Mouse (Mus musculus): ENCODE results near the gene Gpr176. TPM values are rescaled to one million over a fixed set of nuclear protein-coding genes. Genes with fewer than 3 reads are reported as not detected.

The Gpr176 gene
- polyA plus RNA-seq, 1 experiment: 0.39 TPM

GRCm38 (mm10) chr2:118315656-118316402, 57.4 kb downstream of the Gpr176 start:
- Histone ChIP-seq H3K36me3 (ENCODE audit: control insufficient read depth, insufficient read depth, low read length, poor library complexity, severe bottlenecking) (no peaks in the 10 kb centered on the region), H3K27ac (ENCODE audit: insufficient read depth, low read length) (no peak overlapping the region), H3K4me1 (ENCODE audit: control insufficient read depth, insufficient read depth, low read length) (peaks cover 1% of the 10 kb centered on the region), H3K9ac (ENCODE audit: low read depth, poor library complexity, severe bottlenecking) (no peak overlapping the region), H3K27me3 (ENCODE audit: control insufficient read depth, insufficient read depth, low read length, poor library complexity, severe bottlenecking) (no peaks in the 10 kb centered on the region), H3K9me3 (replicated peaks; ENCODE audit: control insufficient read depth, insufficient read depth, low read length, poor library complexity, severe bottlenecking) (no peaks in the 10 kb centered on the region), H3K4me3 (ENCODE audit: low read depth, low read length) (no peak overlapping the region)
- TF ChIP-seq POLR2A (IDR thresholded peaks at IDR 0.05; ENCODE audit: insufficient read depth, low read length): no peak

DNA sequence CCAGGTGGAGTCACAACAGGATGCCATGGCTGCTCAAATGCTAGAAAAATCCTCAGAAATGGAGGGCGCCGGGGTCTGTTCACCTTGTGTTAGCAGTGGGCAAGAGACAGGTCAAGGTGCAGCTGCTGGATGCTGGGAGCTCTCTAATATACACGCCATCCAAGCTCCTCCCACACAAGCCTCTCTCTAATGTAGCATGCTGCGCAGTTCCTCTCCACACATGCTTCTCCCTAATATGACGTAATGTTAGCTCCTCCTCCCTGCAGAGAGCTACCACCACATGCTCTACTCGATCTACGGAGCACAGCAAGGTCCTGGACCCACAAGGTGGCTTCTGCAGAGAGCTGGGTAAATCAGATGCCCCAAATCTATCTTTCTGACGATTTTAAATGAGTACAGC, 65.7 kb downstream of the Gpr176 start:
- Histone ChIP-seq H3K9ac (ENCODE audit: low read depth, poor library complexity, severe bottlenecking) (no peak overlapping the region), H3K4me3 (ENCODE audit: low read depth, low read length) (no peak overlapping the region), H3K36me3 (ENCODE audit: control insufficient read depth, insufficient read depth, low read length, poor library complexity, severe bottlenecking) (no peaks in the 10 kb centered on the region), H3K4me1 (ENCODE audit: control insufficient read depth, insufficient read depth, low read length) (no peaks in the 10 kb centered on the region), H3K27me3 (ENCODE audit: control insufficient read depth, insufficient read depth, low read length, poor library complexity, severe bottlenecking) (no peaks in the 10 kb centered on the region), H3K9me3 (replicated peaks; ENCODE audit: control insufficient read depth, insufficient read depth, low read length, poor library complexity, severe bottlenecking) (no peaks in the 10 kb centered on the region), H3K27ac (ENCODE audit: insufficient read depth, low read length) (no peak overlapping the region)
- TF ChIP-seq POLR2A (IDR thresholded peaks at IDR 0.05; ENCODE audit: insufficient read depth, low read length): no peak
- no peak for TF ChIP-seq CTCF (IDR thresholded peaks at IDR 0.05; ENCODE audit: low read depth, low read length)
- no peak for TF ChIP-seq EP300 (IDR thresholded peaks at IDR 0.05; ENCODE audit: insufficient read depth, low read depth, low read length)

- TF ChIP-seq POLR2A (IDR thresholded peaks at IDR 0.05; ENCODE audit: insufficient read depth, low read length) (no peak), EP300 (IDR thresholded peaks at IDR 0.05; ENCODE audit: insufficient read depth, low read depth, low read length) (no peak)
- no peaks in the 10 kb centered on the region for H3K27me3 ChIP-seq (ENCODE audit: control insufficient read depth, insufficient read depth, low read length, poor library complexity, severe bottlenecking)
- H3K36me3 ChIP-seq (ENCODE audit: control insufficient read depth, insufficient read depth, low read length, poor library complexity, severe bottlenecking): no peaks in the 10 kb centered on the region
- H3K9me3 ChIP-seq (replicated peaks; ENCODE audit: control insufficient read depth, insufficient read depth, low read length, poor library complexity, severe bottlenecking): no peaks in the 10 kb centered on the region
- H3K4me3 ChIP-seq (ENCODE audit: low read depth, low read length): no peak overlapping the region
- H3K27ac ChIP-seq (ENCODE audit: insufficient read depth, low read length): no peak overlapping the region
- H3K4me1 ChIP-seq (ENCODE audit: control insufficient read depth, insufficient read depth, low read length): no peaks in the 10 kb centered on the region
- H3K9ac ChIP-seq (ENCODE audit: low read depth, poor library complexity, severe bottlenecking): no peak overlapping the region
Observed at GRCm38 (mm10) chr2:118306966-118307365, 66.3 kb downstream of the Gpr176 start.

DNA sequence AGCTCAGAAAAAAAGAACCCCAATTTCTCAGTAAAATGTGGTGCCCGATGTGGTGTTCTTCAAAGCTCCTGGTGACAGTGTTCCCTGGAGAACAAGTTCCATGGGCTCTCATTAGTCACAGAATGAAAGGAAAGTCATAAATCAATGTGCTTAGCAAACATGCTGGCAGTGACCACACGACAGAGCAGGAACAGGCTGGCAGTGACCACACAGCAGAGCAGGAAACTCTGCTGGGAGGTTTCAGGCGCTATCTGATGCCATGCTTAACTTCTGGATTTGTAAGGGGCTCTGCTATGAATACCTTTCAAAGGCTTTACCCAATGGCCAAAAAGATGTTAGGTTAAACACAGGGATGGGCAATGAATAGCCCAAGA, 66.7 kb downstream of the Gpr176 start:
- H3K27me3 ChIP-seq (ENCODE audit: control insufficient read depth, insufficient read depth, low read length, poor library complexity, severe bottlenecking): no peaks in the 10 kb centered on the region
- no peaks in the 10 kb centered on the region for H3K4me1 ChIP-seq (ENCODE audit: control insufficient read depth, insufficient read depth, low read length)
- no peak for TF ChIP-seq EP300 (IDR thresholded peaks at IDR 0.05; ENCODE audit: insufficient read depth, low read depth, low read length)
- TF ChIP-seq POLR2A (IDR thresholded peaks at IDR 0.05; ENCODE audit: insufficient read depth, low read length): no peak
- no peak for TF ChIP-seq CTCF (IDR thresholded peaks at IDR 0.05; ENCODE audit: low read depth, low read length)
- H3K9me3 ChIP-seq (replicated peaks; ENCODE audit: control insufficient read depth, insufficient read depth, low read length, poor library complexity, severe bottlenecking): no peaks in the 10 kb centered on the region
- no peaks in the 10 kb centered on the region for H3K36me3 ChIP-seq (ENCODE audit: control insufficient read depth, insufficient read depth, low read length, poor library complexity, severe bottlenecking)
- no peak overlapping the region for H3K9ac ChIP-seq (ENCODE audit: low read depth, poor library complexity, severe bottlenecking)
- no peak overlapping the region for H3K27ac ChIP-seq (ENCODE audit: insufficient read depth, low read length)
- H3K4me3 ChIP-seq (ENCODE audit: low read depth, low read length): no peak overlapping the region

DNA sequence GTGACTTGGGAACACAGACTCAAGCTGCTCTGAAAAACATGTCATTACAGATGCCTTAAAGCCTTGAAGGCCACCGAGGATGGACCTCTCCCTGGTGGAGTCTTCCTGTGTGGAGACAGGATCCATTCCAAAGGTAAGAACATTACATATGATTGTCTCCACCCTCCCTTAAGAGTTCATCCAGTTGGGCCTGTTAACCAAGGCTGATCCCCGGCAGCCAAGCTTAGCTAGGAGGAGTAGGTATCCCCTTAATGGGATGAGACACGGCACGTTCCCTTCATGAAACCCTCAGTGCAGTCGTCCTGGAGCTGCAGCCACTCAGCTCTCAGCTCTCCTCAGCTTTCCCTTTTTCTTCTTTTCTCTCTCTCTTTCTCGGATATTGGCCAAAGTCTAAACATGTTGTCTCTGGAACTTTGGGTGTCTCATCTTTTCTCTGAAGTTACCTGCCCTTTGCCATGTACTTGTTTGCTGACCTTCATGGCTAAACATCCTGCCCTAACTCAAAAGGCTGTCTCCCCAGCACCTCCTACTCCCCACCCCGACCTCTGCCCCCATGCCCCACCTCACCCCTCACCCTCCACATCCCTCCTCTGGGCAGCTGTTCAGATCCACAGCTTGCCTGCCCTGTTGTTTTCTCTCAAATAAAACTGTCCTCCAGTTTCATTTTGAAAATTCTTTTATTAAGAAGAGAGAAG, 67.2 kb downstream of the Gpr176 start:
- Histone ChIP-seq H3K27me3 (ENCODE audit: control insufficient read depth, insufficient read depth, low read length, poor library complexity, severe bottlenecking) (no peaks in the 10 kb centered on the region), H3K4me3 (ENCODE audit: low read depth, low read length) (no peak overlapping the region), H3K4me1 (ENCODE audit: control insufficient read depth, insufficient read depth, low read length) (no peaks in the 10 kb centered on the region), H3K9ac (ENCODE audit: low read depth, poor library complexity, severe bottlenecking) (no peak overlapping the region), H3K36me3 (ENCODE audit: control insufficient read depth, insufficient read depth, low read length, poor library complexity, severe bottlenecking) (no peaks in the 10 kb centered on the region), H3K27ac (ENCODE audit: insufficient read depth, low read length) (no peak overlapping the region), H3K9me3 (replicated peaks; ENCODE audit: control insufficient read depth, insufficient read depth, low read length, poor library complexity, severe bottlenecking) (no peaks in the 10 kb centered on the region)
- TF ChIP-seq POLR2A (IDR thresholded peaks at IDR 0.05; ENCODE audit: insufficient read depth, low read length) (no peak), EP300 (IDR thresholded peaks at IDR 0.05; ENCODE audit: insufficient read depth, low read depth, low read length) (no peak)

DNA sequence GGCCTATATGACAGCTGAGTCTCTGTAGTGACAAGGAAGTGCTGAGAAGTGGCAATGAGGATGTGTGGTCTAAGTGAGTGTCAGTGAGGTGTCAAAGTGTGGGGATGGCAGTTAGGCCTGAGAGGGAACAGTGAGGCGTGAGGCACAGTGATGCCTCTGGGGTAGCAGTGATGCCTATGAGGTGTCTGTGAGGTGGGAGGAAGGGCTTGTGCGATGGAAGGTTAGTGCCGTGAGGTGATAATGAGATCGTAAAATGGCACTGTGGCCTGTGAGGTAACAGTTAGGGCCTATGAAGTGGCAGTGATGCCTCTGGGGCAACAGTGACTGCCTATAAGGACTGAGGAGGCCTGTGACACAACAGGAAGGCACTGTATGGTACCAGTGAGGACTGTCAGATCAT, 69.8 kb downstream of the Gpr176 start:
- no peak for TF ChIP-seq POLR2A (IDR thresholded peaks at IDR 0.05; ENCODE audit: insufficient read depth, low read length)
- TF ChIP-seq CTCF (IDR thresholded peaks at IDR 0.05; ENCODE audit: low read depth, low read length): no peak
- no peak for TF ChIP-seq EP300 (IDR thresholded peaks at IDR 0.05; ENCODE audit: insufficient read depth, low read depth, low read length)
- no peaks in the 10 kb centered on the region for H3K36me3 ChIP-seq (ENCODE audit: control insufficient read depth, insufficient read depth, low read length, poor library complexity, severe bottlenecking)

More for the DNA sequence above, 69.8 kb downstream of the Gpr176 start:
- H3K27me3 ChIP-seq (ENCODE audit: control insufficient read depth, insufficient read depth, low read length, poor library complexity, severe bottlenecking): no peaks in the 10 kb centered on the region
- no peaks in the 10 kb centered on the region for H3K9me3 ChIP-seq (replicated peaks; ENCODE audit: control insufficient read depth, insufficient read depth, low read length, poor library complexity, severe bottlenecking)
- H3K4me1 ChIP-seq (ENCODE audit: control insufficient read depth, insufficient read depth, low read length): no peaks in the 10 kb centered on the region
- no peak overlapping the region for H3K4me3 ChIP-seq (ENCODE audit: low read depth, low read length)
- no peak overlapping the region for H3K27ac ChIP-seq (ENCODE audit: insufficient read depth, low read length)
- H3K9ac ChIP-seq (ENCODE audit: low read depth, poor library complexity, severe bottlenecking): no peak overlapping the region
